Mouse (Mus musculus): Measurements from ENCODE around the gene Runx2.

The Runx2 gene

DNA sequence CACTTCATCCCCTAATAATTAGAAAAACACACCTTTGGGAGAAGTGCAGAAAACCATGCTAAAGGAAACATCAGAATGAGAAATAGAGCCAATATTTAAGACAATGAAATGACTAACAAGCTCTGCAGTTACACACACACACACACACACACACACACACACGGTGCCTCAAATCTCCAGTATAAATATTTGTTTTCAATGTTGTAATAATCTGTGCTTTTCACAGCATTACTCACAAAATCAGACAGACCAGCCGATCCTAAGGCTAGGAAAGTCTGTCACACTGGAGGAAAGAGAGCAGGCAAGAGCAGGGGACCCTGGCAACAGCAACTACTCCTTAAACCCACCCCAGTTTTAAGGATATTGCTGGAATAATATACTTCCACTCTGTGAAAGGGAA lies 196.9 kb downstream of the Runx2 start:
- DNase-seq = no peak

DNA sequence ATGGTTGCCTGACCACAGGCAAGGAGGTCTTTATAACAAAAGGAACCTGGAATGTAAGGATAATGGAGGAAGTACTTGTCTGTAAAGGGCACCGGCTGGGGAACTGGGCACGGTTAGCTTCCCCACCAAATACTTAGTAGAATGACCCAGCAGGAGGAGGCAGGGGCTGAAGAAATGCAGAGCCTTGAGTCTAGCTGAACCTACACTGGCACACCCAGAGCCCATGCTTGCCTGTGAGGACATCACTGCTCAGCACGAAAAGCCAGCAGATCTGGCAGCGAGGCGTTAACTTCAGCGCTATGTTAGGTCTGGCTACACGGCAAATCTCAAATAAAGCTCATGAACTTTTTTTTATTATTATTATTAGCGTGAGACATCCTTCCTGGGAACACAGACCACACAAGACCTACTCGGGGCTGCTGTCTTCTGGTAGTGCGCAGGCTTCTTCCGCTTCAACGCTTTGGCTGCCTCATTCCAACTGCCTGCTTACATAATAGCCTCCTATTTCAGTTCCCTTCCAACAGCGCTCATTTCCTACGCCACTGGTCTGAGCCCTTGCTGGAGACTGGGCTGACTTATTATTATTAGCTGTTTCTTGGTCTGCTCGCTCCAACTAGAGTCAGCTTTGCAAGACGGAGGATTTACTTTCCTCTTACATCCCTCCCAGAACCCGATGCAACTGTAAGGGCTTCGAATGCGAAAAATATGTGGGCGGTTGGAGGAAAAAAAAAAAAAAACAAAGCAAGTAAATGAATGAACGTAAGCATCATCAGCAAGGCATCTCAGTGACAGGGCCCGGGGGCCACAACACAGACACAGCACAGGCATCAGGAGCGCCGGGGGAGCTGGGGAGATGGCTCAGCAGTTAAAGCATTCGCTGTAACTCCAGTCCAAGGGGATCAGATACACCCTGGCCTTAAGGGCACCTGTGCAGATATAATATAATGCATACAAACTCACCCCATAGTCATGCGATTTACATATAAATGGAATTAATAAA lies 200.6 kb downstream of the Runx2 start:
- DNase-seq = peak; percentile 57 to 61

DNA sequence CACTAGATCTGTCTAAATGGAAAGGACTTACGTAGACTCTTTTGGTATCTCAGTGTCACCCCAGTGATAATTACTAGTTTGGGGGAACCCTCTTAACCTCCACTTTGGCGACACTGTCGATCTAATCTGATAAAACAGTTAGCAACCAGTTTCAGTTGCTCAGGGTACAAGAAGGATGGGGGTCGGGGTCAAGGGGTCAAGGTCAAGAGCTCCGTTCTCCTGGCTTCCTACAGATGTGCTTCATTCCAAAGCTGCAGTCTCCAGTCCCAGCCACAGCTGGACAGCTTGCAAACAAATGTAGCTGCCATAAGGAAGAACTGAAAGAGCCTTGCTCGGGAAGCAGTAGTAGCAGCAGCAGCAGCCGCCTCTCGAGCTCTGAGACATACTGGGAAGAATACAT lies 202.0 kb downstream of the Runx2 start:
- peak in 1 of 2 experiments; percentile 25 for DNase-seq

DNA sequence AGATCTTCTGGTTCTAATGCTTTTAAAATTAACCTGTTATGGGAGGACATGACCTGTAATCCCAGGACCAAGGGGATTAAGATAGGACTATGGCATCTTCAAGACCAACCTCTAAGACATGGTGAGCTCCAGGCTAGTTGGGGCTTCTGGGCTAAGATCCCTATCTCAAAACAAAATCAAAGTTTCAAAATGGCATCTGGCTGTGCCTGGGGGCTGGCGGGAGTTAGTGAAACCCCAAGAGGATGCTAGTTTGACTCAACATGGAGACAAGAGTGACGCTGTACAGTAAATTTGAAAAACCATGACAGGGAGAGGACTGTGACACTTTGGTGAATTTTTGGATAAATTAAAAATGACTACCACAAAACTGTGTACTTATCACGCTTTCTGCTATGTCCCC lies 202.6 kb downstream of the Runx2 start:
- DNase-seq = no peak

DNA sequence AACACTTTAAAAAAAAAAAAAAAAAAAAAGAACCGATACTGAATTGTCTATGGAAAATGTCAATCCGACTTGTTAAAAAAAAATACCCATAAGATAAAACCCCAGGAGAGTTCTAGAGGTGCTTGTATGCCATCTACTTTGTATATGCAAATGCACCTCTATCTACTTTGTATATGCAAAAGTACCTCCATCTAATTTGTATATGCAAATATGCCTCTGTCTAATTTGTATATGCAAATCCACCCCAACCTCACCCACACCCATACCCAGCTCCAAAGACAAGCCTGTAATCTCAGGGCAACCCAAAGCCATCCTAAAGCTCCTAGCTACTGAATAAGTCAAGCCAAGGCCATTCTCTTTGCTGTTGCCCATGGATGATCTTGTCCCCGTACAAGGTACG lies 203.1 kb downstream of the Runx2 start:
- DNase-seq = no peak

DNA sequence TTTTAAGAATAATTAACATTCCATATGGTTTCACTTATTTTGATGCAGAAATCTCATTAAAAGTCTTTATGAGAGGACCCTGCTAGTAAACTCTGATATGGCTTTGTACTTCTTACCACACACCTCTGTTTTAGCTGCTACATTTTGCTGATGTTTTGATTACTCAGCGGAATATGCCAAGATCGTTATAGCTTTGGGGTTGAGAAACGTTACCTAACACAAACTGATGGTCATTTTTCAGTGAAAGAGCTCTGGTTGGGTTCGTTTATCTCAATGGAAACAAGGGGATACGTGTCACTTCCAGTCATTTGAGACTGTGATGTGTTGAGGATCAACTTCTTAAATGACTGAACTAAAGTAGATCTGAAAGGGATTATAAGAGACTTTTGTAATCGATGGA lies 203.8 kb downstream of the Runx2 start:
- no peak for DNase-seq

DNA sequence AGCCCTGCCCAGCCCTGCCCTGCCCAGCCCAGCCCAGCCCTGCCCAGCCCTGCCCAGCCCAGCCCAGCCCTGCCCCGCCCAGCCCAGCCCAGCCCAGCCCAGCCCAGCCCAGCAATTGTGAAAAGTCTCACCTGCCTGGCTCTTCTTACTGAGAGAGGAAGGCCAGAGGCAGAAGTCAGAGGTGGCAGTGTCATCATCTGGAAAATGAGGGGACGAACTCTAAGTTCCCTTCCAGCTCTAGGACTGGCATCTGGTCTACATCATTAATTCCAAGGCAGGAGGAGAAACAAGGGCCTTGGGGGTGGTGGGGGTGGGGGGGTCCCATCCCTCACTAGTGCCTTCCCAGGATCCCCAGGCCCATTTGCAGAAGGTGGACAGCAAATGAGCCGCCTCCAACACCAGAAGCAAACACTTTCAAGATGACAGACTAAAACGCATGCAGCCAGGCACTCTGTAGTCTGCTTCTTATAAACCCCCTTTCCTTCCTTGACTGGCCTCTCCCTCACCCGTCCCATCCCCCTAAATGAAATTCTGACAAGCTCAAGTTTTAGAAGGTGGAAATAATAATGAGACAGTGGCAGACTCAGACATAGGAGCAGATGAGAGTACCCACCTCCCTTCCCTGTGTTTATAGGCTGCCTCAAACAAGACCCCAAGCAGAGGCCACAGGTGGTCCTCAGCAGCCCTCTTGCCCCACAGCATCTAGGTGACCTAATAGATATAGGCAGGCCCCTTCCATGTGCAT lies 204.5 kb downstream of the Runx2 start:
- no peak for DNase-seq

DNA sequence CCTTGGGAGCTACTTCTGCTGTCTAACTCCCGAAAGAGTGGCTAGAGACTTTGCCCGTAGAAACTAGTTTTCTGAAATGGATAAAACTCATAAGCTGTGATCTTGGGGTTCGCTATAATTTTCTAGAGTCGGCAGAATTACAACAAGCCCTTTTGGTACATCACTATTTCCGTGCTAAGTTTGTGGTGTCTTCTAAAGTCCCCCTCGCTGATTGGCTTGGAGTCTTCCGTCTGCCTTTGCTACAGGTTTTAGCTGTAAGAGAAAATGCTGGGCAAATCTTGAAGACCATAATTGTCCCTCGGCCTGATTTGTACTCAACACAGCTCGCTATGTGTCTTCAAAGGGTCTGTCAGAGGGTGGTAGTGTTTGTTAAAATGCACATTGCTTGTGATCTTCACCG lies 205.2 kb downstream of the Runx2 start:
- DNase-seq = no peak

DNA sequence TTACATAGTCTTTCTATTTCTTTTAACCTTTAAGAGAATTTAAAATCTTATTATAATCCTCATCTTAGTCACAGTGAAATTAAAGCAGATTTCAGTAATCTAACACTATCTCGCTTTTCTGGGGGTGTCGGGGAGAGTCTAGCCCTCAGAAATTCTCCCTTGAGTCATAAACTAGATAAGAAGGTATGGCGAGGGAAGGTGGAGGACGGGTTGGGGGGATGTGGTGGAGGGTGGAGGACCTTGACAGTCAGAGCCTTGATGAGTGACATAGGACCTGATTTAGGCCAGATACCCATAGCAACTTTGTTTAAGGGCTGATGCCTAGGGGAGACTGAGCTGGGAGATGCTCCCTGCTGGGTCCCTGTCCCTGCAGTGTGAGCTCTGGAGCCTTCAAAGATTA lies 205.7 kb downstream of the Runx2 start:
- DNase-seq = no peak

DNA sequence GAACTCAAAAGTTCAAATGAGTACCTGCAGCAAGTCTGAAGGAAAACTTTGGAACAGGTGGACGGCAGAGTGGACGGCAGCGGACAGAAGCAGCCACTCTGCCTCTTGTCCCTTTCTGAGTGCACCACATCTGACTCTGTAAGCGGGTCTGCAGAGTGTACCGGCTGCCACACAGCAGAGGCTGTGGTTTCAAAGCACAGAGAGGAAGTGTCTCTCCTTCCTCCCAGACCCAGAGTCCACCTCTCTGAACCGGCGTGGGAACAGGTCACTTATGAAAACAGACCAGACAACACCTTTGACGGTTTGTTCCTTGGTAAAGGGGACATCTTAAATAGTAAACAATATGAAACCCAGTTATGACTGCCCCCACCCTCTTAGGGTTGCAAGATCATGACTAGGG lies 207.2 kb downstream of the Runx2 start:
- DNase-seq = no peak

DNA sequence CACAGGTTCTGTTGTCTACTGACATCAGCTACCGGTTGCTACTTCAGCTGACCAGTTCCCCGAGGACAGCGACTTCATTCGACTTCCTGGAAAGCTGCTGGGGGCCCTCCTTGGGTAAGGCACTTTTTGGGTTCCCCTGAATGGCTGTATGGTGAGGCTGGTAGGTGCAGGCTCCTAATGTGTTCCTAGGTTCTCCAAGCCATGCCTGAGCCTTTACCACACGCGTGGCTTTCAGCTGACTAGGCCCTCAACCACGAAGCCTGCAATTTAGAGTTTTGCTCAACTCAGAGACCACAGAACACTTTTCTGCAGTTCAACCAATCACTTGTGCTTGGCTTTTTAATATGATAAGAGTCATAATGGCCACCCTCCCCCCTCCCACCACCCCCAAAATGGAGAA lies 208.4 kb downstream of the Runx2 start:
- no peak for DNase-seq

DNA sequence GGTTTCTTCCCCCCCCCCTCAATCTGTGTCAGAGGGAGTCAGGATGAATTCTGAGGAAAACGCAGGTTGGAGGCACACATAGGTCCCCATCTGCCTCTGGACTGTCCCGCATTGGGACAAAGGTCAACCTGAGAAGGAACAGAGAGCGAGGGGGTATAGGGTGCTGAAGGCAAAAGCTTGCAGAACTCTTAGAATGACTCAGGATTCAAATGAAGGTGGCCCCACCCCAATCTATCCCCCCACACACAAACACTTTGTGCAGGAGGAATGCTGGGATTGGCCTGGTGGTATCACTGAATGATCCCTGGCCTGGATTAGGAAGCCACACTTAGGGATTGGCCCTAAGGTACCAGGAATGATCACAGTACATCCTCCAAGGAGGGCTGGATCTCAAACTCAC lies 208.8 kb downstream of the Runx2 start:
- no peak for DNase-seq

DNA sequence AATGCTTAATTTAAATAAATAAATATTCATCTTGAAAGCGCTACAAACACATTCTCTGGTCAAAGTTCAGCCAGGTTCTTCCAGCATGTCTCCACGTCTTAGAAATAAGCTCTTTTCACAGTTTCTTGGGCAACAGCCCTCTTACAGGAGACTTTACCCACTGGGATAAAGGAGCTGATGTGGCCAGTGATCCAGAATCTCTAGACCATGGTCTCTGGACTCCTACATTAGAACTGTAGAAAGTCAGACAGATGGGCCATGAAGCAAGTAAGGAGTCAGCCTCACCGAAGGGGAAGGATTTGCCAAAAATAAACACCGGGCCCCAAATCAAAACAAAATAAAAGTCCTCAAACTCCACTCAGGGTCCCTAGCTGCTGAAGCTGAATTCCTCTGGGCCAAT lies 211.4 kb downstream of the Runx2 start:
- DNase-seq = no peak

DNA sequence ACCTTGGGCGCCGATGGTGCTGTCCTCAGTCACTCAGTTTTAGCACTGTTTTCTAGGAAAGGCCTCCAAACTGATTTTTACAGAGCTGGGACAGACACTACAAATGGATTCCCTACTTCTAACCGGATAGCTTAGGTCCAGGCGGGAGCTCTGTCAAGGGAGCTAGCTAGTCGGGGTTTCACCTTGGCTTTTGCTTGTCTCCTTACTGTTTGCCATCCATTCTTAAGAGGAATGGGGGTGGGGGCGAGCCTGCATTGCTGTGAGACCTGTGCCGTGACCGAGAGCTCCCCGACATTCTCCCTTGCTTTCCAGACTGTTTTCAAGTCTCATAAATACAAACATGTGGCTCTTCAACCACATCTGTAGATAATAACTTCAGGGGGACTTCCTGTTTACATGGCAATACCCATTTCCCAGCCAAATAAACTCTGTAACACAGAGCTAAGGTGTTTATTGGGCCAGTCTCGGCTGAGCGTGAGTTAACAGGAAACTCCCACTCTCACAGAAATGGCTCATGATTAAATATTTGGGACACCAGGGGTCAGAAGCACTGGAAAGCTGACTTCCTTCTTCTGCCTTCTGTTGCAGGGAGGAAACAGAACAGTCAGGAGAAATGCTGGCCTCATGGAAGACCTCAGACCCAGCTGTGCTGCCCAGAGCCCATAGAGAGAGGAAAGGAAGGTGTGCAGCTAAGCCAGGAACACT lies 213.1 kb downstream of the Runx2 start:
- peak in 1 of 2 experiments; percentile 29 for DNase-seq

DNA sequence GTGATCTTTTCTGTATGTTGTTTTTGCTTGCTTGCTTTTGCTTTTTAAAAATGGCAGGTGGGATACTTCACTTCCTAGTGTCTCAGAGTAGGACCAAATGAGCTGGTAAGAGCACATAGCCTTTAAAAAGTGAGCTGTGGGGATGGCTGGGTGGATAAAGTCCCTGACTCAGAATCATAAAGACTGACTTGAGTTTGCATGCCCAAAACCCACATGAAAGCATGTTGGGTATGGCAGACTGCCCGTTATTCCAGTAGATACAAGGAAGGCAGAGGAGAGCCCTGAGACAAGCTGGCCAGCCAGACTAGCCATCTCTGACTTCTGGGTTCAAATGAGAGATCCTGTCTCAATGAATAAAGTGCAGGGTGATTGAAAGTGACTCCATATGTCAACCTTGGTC lies 214.7 kb downstream of the Runx2 start:
- no peak for DNase-seq

DNA sequence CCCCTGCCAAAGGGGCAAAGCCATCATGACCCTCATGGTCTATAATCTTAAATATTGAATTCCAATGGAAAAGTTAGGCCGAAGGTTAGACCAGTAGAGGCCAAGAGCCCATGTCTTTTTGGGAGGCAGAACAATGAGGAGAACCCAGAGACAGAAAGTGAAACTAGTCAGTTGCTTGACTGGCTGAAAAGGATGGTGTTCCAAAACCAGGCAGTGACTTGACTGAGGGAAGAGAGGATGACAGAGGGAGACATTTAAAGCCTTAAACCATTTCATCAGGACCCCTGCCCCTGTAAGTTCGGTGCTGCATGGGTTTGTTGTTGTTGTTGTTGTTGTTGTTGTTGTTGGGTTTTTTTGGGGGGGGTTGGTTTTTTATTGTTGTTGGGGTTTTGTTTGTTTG lies 215.5 kb downstream of the Runx2 start:
- DNase-seq = no peak

DNA sequence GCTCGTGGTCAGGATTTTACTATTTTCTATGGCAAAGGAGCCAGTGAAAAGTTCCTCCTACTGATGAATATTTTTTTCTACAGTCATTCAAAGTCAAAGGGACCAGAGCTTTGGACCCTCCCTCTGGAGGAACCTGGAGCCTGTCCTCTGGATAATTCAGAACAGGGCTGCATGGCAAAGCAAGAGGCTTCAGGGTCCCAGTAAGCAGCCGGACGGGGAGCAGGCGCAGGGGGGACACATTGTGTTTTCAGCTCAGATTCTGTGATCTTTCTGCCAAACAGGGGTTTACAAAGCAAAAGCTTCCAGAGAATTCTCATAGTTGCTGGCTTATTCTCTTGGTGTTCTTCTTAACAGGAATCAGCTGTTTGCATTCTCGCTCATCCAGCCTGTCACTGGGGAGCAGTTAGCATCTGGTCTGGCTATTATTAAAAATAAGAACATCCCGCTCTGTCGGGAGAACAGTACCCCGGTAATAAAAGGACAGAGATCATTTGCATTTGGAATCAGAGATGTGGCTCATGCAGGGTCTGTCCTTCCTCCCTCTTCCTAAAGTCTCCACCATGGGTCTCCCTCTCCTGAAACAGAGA lies 216.6 kb downstream of the Runx2 start:
- DNase-seq = peak in 1 of 2 experiments; percentile 37

DNA sequence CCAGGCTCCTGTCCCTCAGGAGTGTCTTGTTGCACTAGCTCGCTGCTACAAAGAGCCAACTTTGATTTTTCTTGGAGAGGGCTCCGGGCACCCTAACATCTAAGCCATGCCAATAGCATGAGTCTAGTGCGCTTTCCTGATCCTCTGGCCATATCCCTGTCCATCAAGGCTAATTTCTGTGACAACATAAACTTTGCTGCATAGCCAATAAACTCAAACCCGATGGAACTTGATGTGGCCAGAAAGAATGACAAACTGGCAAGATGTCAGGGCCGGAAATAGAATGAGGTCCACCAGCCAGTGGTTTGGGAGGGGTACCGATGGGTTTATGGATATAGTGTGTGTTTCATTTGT lies 221.9 kb downstream of the Runx2 start:
- DNase-seq = no peak

DNA sequence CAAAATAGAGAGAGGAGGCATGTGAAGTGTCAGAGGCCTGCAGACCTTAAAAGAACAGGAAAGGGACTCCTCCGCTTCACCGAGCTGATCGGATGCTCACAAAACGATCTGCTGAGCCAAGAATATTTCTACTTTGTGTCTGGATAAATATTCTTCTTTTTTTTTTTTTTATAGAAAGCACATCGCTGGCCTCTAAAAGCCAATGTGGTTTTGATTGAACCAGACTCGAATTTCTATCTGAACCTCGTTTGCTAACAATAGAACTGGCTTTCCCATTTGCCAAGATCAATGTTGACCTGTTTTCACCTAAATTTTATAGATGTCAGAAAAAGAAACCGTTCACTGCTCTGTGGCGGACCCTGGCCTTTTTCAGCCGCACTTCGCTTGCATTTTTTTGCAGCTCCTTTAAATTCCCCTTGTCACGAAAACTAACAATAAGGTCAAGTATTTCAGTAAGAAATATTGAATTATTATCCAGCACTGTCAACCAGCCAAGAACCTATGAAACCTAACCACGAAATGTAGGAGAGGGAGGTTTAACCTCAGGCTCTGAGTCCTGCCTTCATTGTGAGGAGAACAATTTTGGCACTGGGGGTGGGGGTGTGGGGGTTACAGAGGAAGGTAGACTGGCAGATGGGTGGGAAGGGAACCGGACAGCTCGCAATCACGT lies 222.4 kb downstream of the Runx2 start:
- DNase-seq = no peak

DNA sequence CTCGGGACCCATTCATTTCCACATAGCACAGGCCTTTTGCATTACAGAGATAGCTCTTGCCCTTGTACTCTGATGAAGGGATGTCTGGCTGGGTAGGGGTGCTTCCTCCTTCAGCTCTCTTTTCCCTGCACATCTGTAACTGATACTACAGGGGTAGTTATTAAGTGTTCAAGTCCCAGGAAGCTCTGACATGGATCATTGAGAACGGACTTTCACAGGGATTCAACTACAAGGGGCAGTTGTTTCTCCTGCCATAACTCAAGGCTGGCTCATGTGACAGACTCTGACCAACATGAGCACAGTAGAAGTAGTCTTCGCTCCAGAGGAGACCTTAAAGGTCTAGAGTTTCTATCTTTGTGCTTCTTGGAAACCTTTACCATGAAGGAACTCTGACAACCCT lies 226.1 kb downstream of the Runx2 start:
- no peak for DNase-seq

DNA sequence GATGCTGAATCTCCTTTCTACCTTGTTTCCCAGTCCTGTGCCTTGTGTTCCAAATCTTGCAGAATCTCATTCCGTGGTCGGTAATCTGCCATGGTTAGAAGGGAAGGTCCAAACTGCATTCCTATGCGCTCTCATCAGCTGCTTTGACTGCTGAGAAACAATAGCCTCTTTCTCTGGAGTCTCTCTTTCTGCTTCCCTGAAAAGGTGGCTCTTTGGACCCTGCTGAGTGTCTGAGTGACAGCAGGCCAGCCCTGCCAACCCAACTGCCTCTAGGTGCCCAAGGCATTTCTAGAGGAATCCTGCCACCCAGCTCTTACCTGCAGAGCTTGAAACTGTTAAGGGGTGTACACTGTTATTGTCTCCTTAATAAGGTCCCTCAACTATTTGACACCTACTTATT lies 226.6 kb downstream of the Runx2 start:
- peak in 1 of 2 experiments; percentile 43 for DNase-seq

DNA sequence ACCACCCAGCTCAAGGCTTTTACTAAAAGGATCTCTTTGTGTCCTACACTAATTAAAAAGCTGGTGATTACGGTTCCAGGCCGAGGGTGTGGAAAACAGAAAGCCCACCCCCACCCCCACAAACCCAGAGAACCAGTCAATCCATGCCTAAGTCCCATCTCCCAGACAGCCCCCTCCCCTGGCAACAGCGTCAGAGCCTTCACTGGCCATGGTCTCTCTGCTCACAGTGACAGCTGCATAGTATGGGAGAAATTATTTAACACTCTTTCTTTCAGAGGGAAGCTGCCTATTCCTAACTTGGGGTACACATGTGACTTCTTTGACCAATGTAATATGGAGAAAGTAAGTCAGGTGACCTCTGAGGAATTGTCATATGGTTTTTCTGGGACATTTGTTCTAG lies 228.4 kb downstream of the Runx2 start:
- DNase-seq = no peak

DNA sequence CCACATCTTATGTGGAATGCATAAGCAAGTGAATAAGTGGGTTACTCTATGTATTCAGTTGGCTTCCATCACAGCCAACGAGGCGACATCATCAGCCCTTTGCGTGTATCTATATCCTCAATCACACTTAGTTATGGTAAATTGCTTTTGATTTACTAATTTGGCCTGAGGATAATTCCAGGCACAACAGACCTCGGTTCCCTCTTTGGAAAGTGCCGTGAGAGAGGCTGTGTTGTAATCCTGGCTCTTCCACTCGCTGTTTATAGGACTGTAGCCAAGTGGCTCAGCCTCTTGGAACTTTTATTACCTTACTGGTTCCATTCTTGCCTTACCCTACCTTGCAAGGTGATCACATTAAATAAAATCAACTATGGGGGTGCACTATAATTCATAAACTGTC lies 229.8 kb downstream of the Runx2 start:
- DNase-seq = no peak
